Mouse (Mus musculus): ENCODE data around the gene Prdx5. TPM values are rescaled to one million over a fixed set of nuclear protein-coding genes. Genes with fewer than 3 reads are reported as not detected.
A peak's percentile ranks its signal among the peaks of the same experiment; 100 is the strongest.

Prdx5 gene
- polyA plus RNA-seq, 1 experiment, result 366 TPM

GRCm38 (mm10) chr19:6920741-6921636 is 11.1 kb upstream of the Prdx5 start:
- peaks cover 6% of the 10 kb centered on the region; the same call in 1 of the 2 replicates for H3K4me1 ChIP-seq (ENCODE audit: control insufficient read depth, insufficient read depth, low read length)
- H3K27ac ChIP-seq (ENCODE audit: insufficient read depth, low read length), result peak overlapping the region; percentile 69; the same call in 1 of the 2 replicates
- no peak for TF ChIP-seq POLR2A (IDR thresholded peaks at IDR 0.05; ENCODE audit: extremely low read depth, insufficient read depth, low read length)

DNA sequence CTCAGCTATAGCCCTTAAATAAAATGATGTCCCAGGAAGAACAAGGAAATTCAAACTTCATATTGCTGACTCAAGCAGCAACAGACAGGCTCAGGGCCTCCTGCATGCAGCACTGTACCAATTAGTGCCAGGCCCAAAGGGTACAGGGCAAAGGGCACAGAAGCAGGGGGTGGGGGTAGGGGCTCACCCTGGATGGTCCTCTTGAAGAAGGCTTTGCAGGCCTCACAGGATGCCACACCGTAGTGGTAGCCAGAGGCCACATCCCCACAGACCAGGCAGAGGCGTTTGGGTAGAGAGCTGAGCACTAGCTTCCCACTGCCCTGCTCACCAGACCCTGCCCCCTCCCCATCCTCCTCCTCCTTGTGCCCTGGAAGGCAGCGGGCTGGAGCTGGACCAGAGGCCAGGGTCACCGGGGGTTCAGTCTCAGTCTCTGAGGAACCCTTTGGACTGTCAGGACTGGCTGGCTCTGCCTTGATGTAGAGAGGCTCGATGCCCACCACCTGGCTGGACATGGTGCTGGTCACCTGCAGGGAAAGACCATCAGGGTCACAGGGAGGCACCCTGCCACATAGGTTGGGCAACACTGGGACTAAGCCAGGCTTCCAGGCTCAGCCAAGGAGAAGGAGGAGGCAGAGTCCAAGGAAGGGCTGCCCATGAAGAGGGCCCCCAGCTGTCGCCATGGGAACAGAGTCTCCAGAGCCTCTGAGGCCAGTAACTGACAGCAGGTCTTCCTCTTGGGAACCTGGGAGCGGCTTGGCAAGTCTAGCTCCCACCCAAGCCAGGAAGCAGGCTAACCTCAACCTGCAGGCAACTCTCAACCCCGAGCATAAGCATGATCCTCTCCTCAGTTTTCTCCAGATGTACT is 10.2 kb upstream of the Prdx5 start:
- Histone ChIP-seq H3K4me1 (ENCODE audit: control insufficient read depth, insufficient read depth, low read length) (peaks cover 6% of the 10 kb centered on the region; the same call in 1 of the 2 replicates), H3K27ac (ENCODE audit: insufficient read depth, low read length) (no peak overlapping the region), H3K4me3 (ENCODE audit: insufficient read depth, low read length) (peak overlapping the region; percentile 43)
- no peak for TF ChIP-seq CTCF (IDR thresholded peaks at IDR 0.05; ENCODE audit: extremely low read depth, insufficient read depth, low read length)
- TF ChIP-seq POLR2A (IDR thresholded peaks at IDR 0.05; ENCODE audit: extremely low read depth, insufficient read depth, low read length), result no peak

More at GRCm38 (mm10) chr19:6920741-6921636, 11.1 kb upstream of the Prdx5 start:
- peak overlapping the region; percentile 43 for H3K4me3 ChIP-seq (ENCODE audit: insufficient read depth, low read length)

GRCm38 (mm10) chr19:6919431-6919830 is 9.5 kb upstream of the Prdx5 start:
- H3K27ac ChIP-seq (ENCODE audit: insufficient read depth, low read length), result no peak overlapping the region
- peak overlapping the region; percentile 43; the same call in 1 of the 2 replicates for H3K4me3 ChIP-seq (ENCODE audit: insufficient read depth, low read length)
- TF ChIP-seq CTCF (IDR thresholded peaks at IDR 0.05; ENCODE audit: extremely low read depth, insufficient read depth, low read length) (no peak), POLR2A (IDR thresholded peaks at IDR 0.05; ENCODE audit: extremely low read depth, insufficient read depth, low read length) (no peak)

DNA sequence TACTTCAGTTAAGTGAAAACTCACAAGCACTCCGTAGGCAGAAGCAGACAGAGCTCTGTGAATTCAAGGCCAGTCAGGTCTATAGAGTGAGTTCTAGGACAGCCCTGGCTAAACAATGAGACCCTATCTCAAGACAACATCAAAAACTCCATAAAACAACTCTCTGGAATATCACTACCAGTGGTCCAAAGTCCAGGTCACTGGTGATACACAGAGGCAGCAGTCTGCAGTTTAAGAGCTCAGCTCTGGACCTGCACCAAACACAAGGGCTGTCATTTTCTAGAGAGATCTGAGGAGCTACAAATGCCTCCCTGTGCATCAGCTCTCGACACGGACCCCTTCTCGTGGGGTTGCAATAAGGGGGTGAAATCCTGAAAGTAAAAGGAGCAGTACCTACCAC is 8.4 kb upstream of the Prdx5 start:
- TF ChIP-seq CTCF (IDR thresholded peaks at IDR 0.05; ENCODE audit: extremely low read depth, insufficient read depth, low read length) (no peak), POLR2A (IDR thresholded peaks at IDR 0.05; ENCODE audit: extremely low read depth, insufficient read depth, low read length) (no peak)
- Histone ChIP-seq H3K4me3 (ENCODE audit: insufficient read depth, low read length) (no peak overlapping the region), H3K4me1 (ENCODE audit: control insufficient read depth, insufficient read depth, low read length) (peaks cover 6% of the 10 kb centered on the region; the same call in 1 of the 2 replicates), H3K27ac (ENCODE audit: insufficient read depth, low read length) (no peak overlapping the region)

More at GRCm38 (mm10) chr19:6919431-6919830, 9.5 kb upstream of the Prdx5 start:
- H3K4me1 ChIP-seq (ENCODE audit: control insufficient read depth, insufficient read depth, low read length), result peaks cover 6% of the 10 kb centered on the region; the same call in 1 of the 2 replicates

DNA sequence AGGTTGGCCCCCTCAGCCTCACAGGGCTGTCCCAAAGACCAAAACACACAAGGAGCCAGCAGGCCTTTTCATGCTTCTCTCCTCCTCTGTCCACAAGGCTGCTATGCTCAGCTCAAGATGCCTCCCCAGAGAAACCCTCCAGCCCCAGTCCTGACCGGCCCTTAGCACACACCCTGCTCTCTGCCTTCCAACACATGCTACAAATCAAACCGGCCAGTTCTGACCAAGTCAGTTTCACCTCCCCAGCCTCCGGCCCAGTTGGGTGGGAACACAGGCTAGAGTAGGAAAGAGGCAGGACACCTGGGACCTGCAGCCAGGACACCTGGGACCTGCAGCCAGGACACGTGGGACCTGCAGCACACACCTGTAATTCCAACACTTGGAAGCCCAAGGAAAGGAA is 6.6 kb upstream of the Prdx5 start:
- Histone ChIP-seq H3K27ac (ENCODE audit: insufficient read depth, low read length) (no peak overlapping the region), H3K4me1 (ENCODE audit: control insufficient read depth, insufficient read depth, low read length) (peaks cover 2% of the 10 kb centered on the region; the same call in 1 of the 2 replicates), H3K4me3 (ENCODE audit: insufficient read depth, low read length) (no peak overlapping the region)
- TF ChIP-seq CTCF (IDR thresholded peaks at IDR 0.05; ENCODE audit: extremely low read depth, insufficient read depth, low read length) (no peak), POLR2A (IDR thresholded peaks at IDR 0.05; ENCODE audit: extremely low read depth, insufficient read depth, low read length) (no peak)

- Histone ChIP-seq H3K4me1 (ENCODE audit: control insufficient read depth, insufficient read depth, low read length) (peaks cover 2% of the 10 kb centered on the region; the same call in 1 of the 2 replicates), H3K27ac (ENCODE audit: insufficient read depth, low read length) (no peak overlapping the region), H3K4me3 (ENCODE audit: insufficient read depth, low read length) (no peak overlapping the region)
- TF ChIP-seq POLR2A (IDR thresholded peaks at IDR 0.05; ENCODE audit: extremely low read depth, insufficient read depth, low read length), result no peak
- TF ChIP-seq CTCF (IDR thresholded peaks at IDR 0.05; ENCODE audit: extremely low read depth, insufficient read depth, low read length), result no peak
These were observed 5.4 kb upstream of the Prdx5 start for GRCm38 (mm10) chr19:6915276-6915675.

DNA sequence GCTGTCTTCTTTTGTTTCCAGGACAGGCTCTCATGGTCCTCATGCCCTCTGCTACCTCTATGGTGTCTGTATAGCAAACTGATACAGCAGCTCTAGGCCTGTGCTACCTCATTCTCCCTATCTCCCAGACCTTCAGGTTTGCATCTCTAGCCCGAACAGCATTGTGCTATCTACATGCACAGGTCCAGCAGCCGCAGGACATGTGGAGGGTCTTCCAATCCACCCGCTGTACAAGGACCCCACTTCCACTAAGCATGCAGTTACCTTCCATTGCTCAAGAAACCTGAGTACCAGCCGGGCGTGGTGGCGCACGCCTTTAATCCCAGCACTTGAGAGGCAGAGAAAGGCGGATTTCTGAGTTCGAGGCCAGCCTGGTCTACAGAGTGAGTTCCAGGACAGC is 4.6 kb upstream of the Prdx5 start:
- Histone ChIP-seq H3K27ac (ENCODE audit: insufficient read depth, low read length) (no peak overlapping the region), H3K4me3 (ENCODE audit: insufficient read depth, low read length) (no peak overlapping the region), H3K4me1 (ENCODE audit: control insufficient read depth, insufficient read depth, low read length) (peaks cover 1% of the 10 kb centered on the region; the same call in 1 of the 2 replicates)
- TF ChIP-seq CTCF (IDR thresholded peaks at IDR 0.05; ENCODE audit: extremely low read depth, insufficient read depth, low read length), result no peak
- no peak for TF ChIP-seq POLR2A (IDR thresholded peaks at IDR 0.05; ENCODE audit: extremely low read depth, insufficient read depth, low read length)

DNA sequence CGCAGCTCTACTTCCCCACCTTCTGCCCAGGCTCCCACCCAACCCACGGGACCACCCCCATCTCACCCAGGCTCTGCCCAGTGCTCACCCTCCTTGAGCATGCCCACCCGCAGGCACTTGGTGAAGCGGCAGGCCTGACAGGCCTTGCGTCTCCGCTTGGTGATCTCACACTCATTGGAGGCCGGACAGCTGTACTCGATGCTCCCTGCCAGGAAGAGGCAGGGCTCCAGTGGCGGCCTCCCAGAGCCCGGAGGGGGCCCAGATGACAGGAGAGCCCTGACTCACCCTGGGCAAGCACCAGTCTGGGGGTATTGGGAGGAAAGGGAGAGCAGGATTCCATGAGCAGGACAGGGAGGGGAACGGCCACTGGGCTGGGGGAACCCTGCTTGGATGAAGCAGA is 4.1 kb upstream of the Prdx5 start:
- no peak for TF ChIP-seq CTCF (IDR thresholded peaks at IDR 0.05; ENCODE audit: extremely low read depth, insufficient read depth, low read length)
- no peak for TF ChIP-seq POLR2A (IDR thresholded peaks at IDR 0.05; ENCODE audit: extremely low read depth, insufficient read depth, low read length)
- Histone ChIP-seq H3K27ac (ENCODE audit: insufficient read depth, low read length) (no peak overlapping the region), H3K4me3 (ENCODE audit: insufficient read depth, low read length) (no peak overlapping the region), H3K4me1 (ENCODE audit: control insufficient read depth, insufficient read depth, low read length) (no peaks in the 10 kb centered on the region)

DNA sequence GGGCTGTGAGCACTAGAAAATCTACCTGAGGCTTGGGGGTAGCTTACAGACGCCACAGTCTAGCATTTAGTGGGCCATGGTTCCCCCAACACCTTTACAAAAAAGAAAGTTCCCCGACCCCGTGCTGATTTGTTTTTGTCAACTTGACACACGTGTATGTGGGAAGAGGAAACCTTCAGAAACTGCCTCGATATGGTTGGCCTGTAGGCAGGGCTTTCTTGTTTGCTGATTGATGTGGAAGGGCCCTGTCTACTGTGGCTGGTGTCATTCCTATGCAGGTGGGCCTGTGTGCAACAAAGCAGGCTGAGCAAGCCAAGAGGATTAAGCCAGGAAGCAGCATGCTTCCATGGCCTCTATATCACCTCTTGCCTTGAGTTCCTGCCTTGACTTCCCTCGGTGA is 3.1 kb upstream of the Prdx5 start:
- H3K4me1 ChIP-seq (ENCODE audit: control insufficient read depth, insufficient read depth, low read length), result no peaks in the 10 kb centered on the region
- TF ChIP-seq POLR2A (IDR thresholded peaks at IDR 0.05; ENCODE audit: extremely low read depth, insufficient read depth, low read length) (no peak), CTCF (IDR thresholded peaks at IDR 0.05; ENCODE audit: extremely low read depth, insufficient read depth, low read length) (no peak)
- no peak overlapping the region for H3K4me3 ChIP-seq (ENCODE audit: insufficient read depth, low read length)
- H3K27ac ChIP-seq (ENCODE audit: insufficient read depth, low read length), result no peak overlapping the region
